Mouse (Mus musculus): ENCODE results near the gene Vash1.

GRCm38 (mm10) chr12:86721453-86721852 lies 43.0 kb downstream of the Vash1 start:
- TF ChIP-seq POLR2A (IDR thresholded peaks at IDR 0.05; ENCODE audit: borderline replicate concordance, extremely low read depth, low read depth, low read length) (no peak), CTCF (IDR thresholded peaks at IDR 0.05; ENCODE audit: insufficient read depth, low read length) (no peak)

Data from lung, adult 2 months (tissue).